Mouse (Mus musculus) lung, adult 2 months (tissue): ENCODE measurements at regions not wholly inside any gene's neighbourhood (a gene's known extent, or its start where the extent isn't known, plus 50 kb on each side); places are given as distances from the start of the nearest gene placed in this dataset.

Experiments used
- DNase-seq: peaks from one replicate; pipeline ENCODE4 v3.0.0; 2022
- H3K4me1 ChIP-seq: fragments of 200-500 bp; 2 replicates; pipeline ENCODE4 v1.6.1; 2011; ENCODE audit warnings: low read length; ENCODE audit not compliant: control insufficient read depth, insufficient read depth
- H3K4me3 ChIP-seq: fragments of 200-500 bp; replicated peaks from 2 replicates; pipeline ENCODE3; 2011; ENCODE audit warnings: low read depth, mild to moderate bottlenecking, control low read depth, low read length; ENCODE audit errors: extremely low read depth
- CTCF ChIP-seq: fragments of 200-500 bp; IDR thresholded peaks from 2 replicates; pipeline ENCODE4 v1.5.1; 2011; ENCODE audit warnings: mild to moderate bottlenecking, low read length, control low read depth; ENCODE audit not compliant: insufficient read depth
- POLR2A ChIP-seq: fragments of 200-500 bp; IDR thresholded peaks from 2 replicates; pipeline ENCODE4 v1.6.1; 2011; ENCODE audit warnings: low read depth, mild to moderate bottlenecking, control low read depth, low read length, borderline replicate concordance; ENCODE audit errors: extremely low read depth
- WGBS: fragments of 180-500 bp; shearing (Covaris S2); methylation state at CpG from one replicate; pipeline ENCODE4 v1.1.7; 2018; 5-methylcytosine and 5-hydroxymethylcytosine counted together

DNA sequence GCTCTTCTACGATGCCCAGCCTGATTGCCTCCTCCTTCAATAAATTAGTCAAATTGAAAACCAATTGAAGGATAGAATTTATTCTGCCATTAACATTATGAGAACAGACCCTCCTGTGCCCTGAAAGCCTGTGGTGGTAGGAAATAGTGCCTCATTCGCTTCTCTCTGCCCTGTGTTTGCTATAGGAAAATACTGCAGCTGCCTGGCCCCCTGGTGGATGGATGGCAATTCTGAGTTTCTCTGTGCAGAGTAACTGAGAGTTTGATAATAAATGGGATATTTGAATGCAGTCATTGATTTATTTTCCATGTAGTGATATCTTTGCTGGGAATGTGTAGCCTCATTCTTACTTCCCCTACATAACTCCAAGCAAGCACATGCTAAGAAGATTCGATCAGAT, 85.4 kb upstream of the Calcoco1 start:
- no peaks in the 10 kb centered on the region for H3K4me1 ChIP-seq
- 61% methylated on average over 3 of the region's 3 CpGs for WGBS
- no peak overlapping the region for H3K4me3 ChIP-seq
- no peak for DNase-seq
- TF ChIP-seq POLR2A, result no peak
- TF ChIP-seq CTCF, result 0 out of 2 replicates have a peak, but pooled peaks have one; percentile 9

DNA sequence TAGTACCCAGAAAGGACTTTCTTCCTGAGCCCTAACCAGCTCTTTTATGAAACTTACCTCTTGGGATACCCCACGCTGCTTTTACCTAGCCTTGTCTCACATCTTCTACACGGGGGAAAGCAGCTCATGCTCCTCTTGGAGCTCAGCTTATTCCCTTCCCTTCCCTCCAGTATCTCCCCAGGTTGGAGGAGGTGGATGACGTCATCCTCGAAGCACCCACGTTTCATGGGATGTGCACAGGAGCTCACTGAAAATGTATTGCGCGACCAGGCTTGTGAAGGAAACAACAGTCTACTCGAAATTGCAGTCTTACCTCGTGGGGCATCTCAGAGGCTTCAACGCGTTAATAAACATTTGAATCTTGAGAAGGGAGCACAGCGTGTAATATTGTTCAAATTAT, 97.2 kb upstream of the Calcoco1 start:
- H3K4me1 ChIP-seq, result no peaks in the 10 kb centered on the region
- DNase-seq, result no peak

GRCm38 (mm10) chr15:102839688-102840087, 81.2 kb upstream of the Hoxc13 start:
- no peaks in the 10 kb centered on the region for H3K4me1 ChIP-seq
- 79% methylated on average over 5 of the region's 5 CpGs for WGBS
- TF ChIP-seq POLR2A (no peak), CTCF (no peak)
- no peak for DNase-seq
- H3K4me3 ChIP-seq, result no peak overlapping the region

More for the DNA sequence above, 97.2 kb upstream of the Calcoco1 start:
- TF ChIP-seq CTCF (no peak), POLR2A (no peak)
- H3K4me3 ChIP-seq, result no peak overlapping the region
- WGBS, result 69% methylated on average over 12 of the region's 12 CpGs

DNA sequence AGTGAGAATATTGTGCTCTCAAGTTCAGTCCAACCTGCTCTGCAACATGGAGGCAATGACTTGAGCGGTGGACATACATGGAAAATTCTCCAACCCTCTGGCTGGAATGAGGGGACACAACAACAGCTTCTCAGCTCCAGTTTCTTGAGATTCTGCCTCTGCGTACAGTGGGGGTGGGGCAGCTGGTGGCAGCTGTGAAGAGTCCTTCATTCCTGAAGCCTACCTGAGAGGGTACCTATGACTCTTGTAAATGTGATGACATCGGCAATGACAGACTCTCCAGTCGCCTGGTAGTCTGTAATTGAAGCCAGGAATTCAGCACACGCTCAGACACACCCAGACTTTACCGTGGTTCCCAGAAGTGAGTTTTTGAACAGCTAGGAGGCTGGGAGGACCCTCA, 58.5 kb upstream of the Hoxc13 start:
- H3K4me3 ChIP-seq, result no peak overlapping the region
- no peak for TF ChIP-seq CTCF
- no peak for TF ChIP-seq POLR2A
- WGBS, result 54% methylated on average over 6 of the region's 6 CpGs
- no peak for DNase-seq
- H3K4me1 ChIP-seq, result no peaks in the 10 kb centered on the region

DNA sequence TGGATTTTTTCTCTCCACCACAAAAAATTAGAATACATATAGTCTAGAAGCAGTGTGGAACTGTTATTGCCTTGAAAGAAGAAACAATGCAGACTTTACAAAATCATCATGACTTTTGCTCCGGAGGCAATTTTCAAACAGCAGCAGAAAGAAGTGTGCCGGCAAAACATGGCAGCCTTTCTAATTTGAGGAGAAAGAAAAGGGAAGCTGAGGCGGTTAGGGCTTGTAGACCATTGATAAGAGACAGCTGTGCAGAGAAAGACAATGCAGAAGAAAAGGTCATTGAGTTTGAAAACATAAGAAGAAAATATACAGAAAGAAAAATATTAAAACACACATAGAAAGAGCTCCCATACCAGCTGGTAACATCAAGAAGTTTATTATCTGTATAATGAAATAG, 54.1 kb upstream of the Hoxc13 start:
- TF ChIP-seq CTCF (no peak), POLR2A (no peak)
- WGBS, result 68% methylated on average over 3 of the region's 3 CpGs
- Histone ChIP-seq H3K4me1 (no peaks in the 10 kb centered on the region), H3K4me3 (no peak overlapping the region)
- no peak for DNase-seq
